Mouse (Mus musculus) midbrain, embryonic 15.5 days (tissue): Measurements from ENCODE around the gene Adm. TPM values are rescaled to one million over a fixed set of nuclear protein-coding genes. Genes with fewer than 3 reads are reported as not detected.
"Not testable (repeated sequence)": the region's sequence is repeated elsewhere in the genome, so short reads cannot be mapped to it uniquely, and the experiment has no call there.

Experiments
- ATAC-seq: fragments of 200-750 bp; cut with Nextera tagmentation; replicated peaks from 2 replicates; pipeline ENCODE4 v1.8.0; 2017; ENCODE audit warnings: moderate TSS enrichment
- H3K27ac ChIP-seq: fragments of 300-500 bp; sonication (generic); 2 replicates; pipeline ENCODE4 v1.5.1; 2015; ENCODE audit warnings: mild to moderate bottlenecking, inconsistent platforms
- H3K27me3 ChIP-seq: fragments of 300-500 bp; sonication (generic); replicated peaks from 2 replicates; pipeline ENCODE4 v1.6.1; 2015; ENCODE audit warnings: inconsistent platforms
- H3K36me3 ChIP-seq: fragments of 300-500 bp; sonication (generic); replicated peaks from 2 replicates; pipeline ENCODE4 v1.6.1; 2015; ENCODE audit warnings: inconsistent platforms
- H3K4me1 ChIP-seq: fragments of 300-500 bp; sonication (generic); 2 replicates; pipeline ENCODE4 v1.6.1; 2015; ENCODE audit warnings: inconsistent platforms
- H3K4me2 ChIP-seq: fragments of 300-500 bp; sonication (generic); 2 replicates; pipeline ENCODE4 v1.6.1; 2015; ENCODE audit warnings: inconsistent platforms, mild to moderate bottlenecking, moderate library complexity
- H3K4me3 ChIP-seq: fragments of 300-500 bp; sonication (generic); 2 replicates; pipeline ENCODE4 v1.5.1; 2015; ENCODE audit warnings: mild to moderate bottlenecking, inconsistent platforms
- H3K9ac ChIP-seq: fragments of 300-500 bp; sonication (generic); 2 replicates; pipeline ENCODE4 v1.6.1; 2015; ENCODE audit warnings: mild to moderate bottlenecking, inconsistent platforms
- H3K9me3 ChIP-seq: fragments of 300-500 bp; sonication (generic); 2 replicates; pipeline ENCODE4 v1.6.1; 2016; ENCODE audit warnings: inconsistent platforms
- WGBS: fragments of 180-500 bp; shearing (Covaris S2); methylation state at CpG from one replicate; pipeline ENCODE4 v1.1.7; 2015; ENCODE audit warnings: mixed read lengths; 5-methylcytosine and 5-hydroxymethylcytosine counted together
- polyA plus RNA-seq: library from polyadenylated mRNA; unstranded; fragments of >200 nt; fragmentation: Nextera tagmentation; extraction: Ambion mirVana; gene quantifications from 2 replicates; pipeline ENCODE4 v1.2.1, GENCODE M21; 2015

Gene Adm
- polyA plus RNA-seq, 1 experiment from 2014 or later, result 4.8 TPM

- H3K27me3 ChIP-seq, result peaks cover 51% of the 10 kb centered on the region
- 70% methylated on average over 16 of the region's 16 CpGs for WGBS
- H3K4me2 ChIP-seq, result no peak overlapping the region
Observed at GRCm38 (mm10) chr7:110631136-110631888, 3.9 kb downstream of the Adm start.

GRCm38 (mm10) chr7:110635929-110636328, 8.5 kb downstream of the Adm start:
- no peak overlapping the region for H3K4me2 ChIP-seq
- no peak overlapping the region for H3K9ac ChIP-seq
- peaks cover 13% of the 10 kb centered on the region for H3K27me3 ChIP-seq
- H3K36me3 ChIP-seq, result no peaks in the 10 kb centered on the region
- ATAC-seq, result no peak
- no peak overlapping the region for H3K27ac ChIP-seq
- H3K9me3 ChIP-seq, result no peaks in the 10 kb centered on the region
- H3K4me3 ChIP-seq, result no peak overlapping the region
- 78% methylated on average over 3 of the region's 3 CpGs for WGBS
- H3K4me1 ChIP-seq, result 0 out of 2 replicates have a peak, but pooled peaks cover 9% of the 10 kb centered on the region

More at GRCm38 (mm10) chr7:110631136-110631888, 3.9 kb downstream of the Adm start:
- H3K9me3 ChIP-seq, result no peaks in the 10 kb centered on the region
- H3K9ac ChIP-seq, result no peak overlapping the region
- ATAC-seq, result no peak
- H3K4me3 ChIP-seq, result no peak overlapping the region
- no peak overlapping the region for H3K27ac ChIP-seq
- no peaks in the 10 kb centered on the region for H3K36me3 ChIP-seq
- H3K4me1 ChIP-seq, result peaks cover 42% of the 10 kb centered on the region

GRCm38 (mm10) chr7:110636559-110636958, 9.1 kb downstream of the Adm start:
- ATAC-seq, result no peak
- Histone ChIP-seq H3K27ac (no peak overlapping the region), H3K27me3 (peaks cover 6% of the 10 kb centered on the region), H3K9ac (no peak overlapping the region), H3K4me2 (no peak overlapping the region), H3K4me1 (0 out of 2 replicates have a peak, but pooled peaks cover 9% of the 10 kb centered on the region), H3K4me3 (no peak overlapping the region), H3K9me3 (no peaks in the 10 kb centered on the region), H3K36me3 (no peaks in the 10 kb centered on the region)
- WGBS, result 57% methylated on average over 1 of the region's 1 CpGs

GRCm38 (mm10) chr7:110638305-110639110, 11.0 kb downstream of the Adm start:
- H3K4me1 ChIP-seq, result 0 out of 2 replicates have a peak, but pooled peaks cover 9% of the 10 kb centered on the region
- H3K4me2 ChIP-seq, result no peak overlapping the region
- no peaks in the 10 kb centered on the region for H3K27me3 ChIP-seq
- no peak overlapping the region for H3K4me3 ChIP-seq
- H3K36me3 ChIP-seq, result no peaks in the 10 kb centered on the region
- H3K9me3 ChIP-seq, result no peaks in the 10 kb centered on the region
- WGBS, result 36% methylated on average over 17 of the region's 17 CpGs
- no peak overlapping the region for H3K9ac ChIP-seq
- peak; percentile 60; the same call in 1 of the 2 replicates for ATAC-seq
- no peak overlapping the region for H3K27ac ChIP-seq

- H3K9me3 ChIP-seq, result no peaks in the 10 kb centered on the region
- no peaks in the 10 kb centered on the region for H3K27me3 ChIP-seq
- 0 out of 2 replicates have a peak, but pooled peaks cover 9% of the 10 kb centered on the region for H3K4me1 ChIP-seq
- WGBS, result 85% methylated on average over 11 of the region's 11 CpGs
- H3K9ac ChIP-seq, result no peak overlapping the region
- no peak for ATAC-seq
- no peak overlapping the region for H3K27ac ChIP-seq
- H3K4me3 ChIP-seq, result no peak overlapping the region
- no peak overlapping the region for H3K4me2 ChIP-seq
- no peaks in the 10 kb centered on the region for H3K36me3 ChIP-seq
Observed at GRCm38 (mm10) chr7:110639291-110639915, 11.9 kb downstream of the Adm start.

- not testable (repeated sequence) for ATAC-seq, H3K9ac ChIP-seq, H3K36me3 ChIP-seq, H3K9me3 ChIP-seq, H3K27ac ChIP-seq, H3K4me3 ChIP-seq, H3K4me2 ChIP-seq, H3K27me3 ChIP-seq, H3K4me1 ChIP-seq
- WGBS, result 93% methylated on average over 3 of the region's 3 CpGs
Observed at GRCm38 (mm10) chr7:110639958-110640357, 12.5 kb downstream of the Adm start.

- H3K27me3 ChIP-seq, result no peaks in the 10 kb centered on the region
- H3K4me3 ChIP-seq, result no peak overlapping the region
- no peak overlapping the region for H3K4me2 ChIP-seq
- peak; percentile 71; the same call in 1 of the 2 replicates for ATAC-seq
- no peaks in the 10 kb centered on the region for H3K4me1 ChIP-seq
- H3K9me3 ChIP-seq, result no peaks in the 10 kb centered on the region
- no peaks in the 10 kb centered on the region for H3K36me3 ChIP-seq
- 76% methylated on average over 5 of the region's 5 CpGs for WGBS
- no peak overlapping the region for H3K27ac ChIP-seq
- no peak overlapping the region for H3K9ac ChIP-seq
Observed at GRCm38 (mm10) chr7:110645311-110645710, 17.9 kb downstream of the Adm start.

GRCm38 (mm10) chr7:110645859-110646258, 18.4 kb downstream of the Adm start:
- Histone ChIP-seq H3K27me3 (no peaks in the 10 kb centered on the region), H3K36me3 (no peaks in the 10 kb centered on the region), H3K9me3 (no peaks in the 10 kb centered on the region), H3K4me3 (no peak overlapping the region), H3K9ac (no peak overlapping the region), H3K4me2 (no peak overlapping the region), H3K27ac (no peak overlapping the region), H3K4me1 (no peaks in the 10 kb centered on the region)
- 86% methylated on average over 6 of the region's 6 CpGs for WGBS
- ATAC-seq, result no peak

- Histone ChIP-seq H3K9me3 (no peaks in the 10 kb centered on the region), H3K9ac (no peak overlapping the region), H3K36me3 (no peaks in the 10 kb centered on the region), H3K27me3 (no peaks in the 10 kb centered on the region), H3K4me3 (no peak overlapping the region), H3K4me1 (no peaks in the 10 kb centered on the region), H3K4me2 (no peak overlapping the region), H3K27ac (no peak overlapping the region)
- 94% methylated on average over 8 of the region's 8 CpGs for WGBS
- ATAC-seq, result no peak
Observed at GRCm38 (mm10) chr7:110646611-110647407, 19.3 kb downstream of the Adm start.

- Histone ChIP-seq H3K36me3 (no peaks in the 10 kb centered on the region), H3K9ac (no peak overlapping the region), H3K27ac (no peak overlapping the region), H3K4me2 (no peak overlapping the region), H3K9me3 (no peaks in the 10 kb centered on the region), H3K4me3 (no peak overlapping the region), H3K27me3 (no peaks in the 10 kb centered on the region), H3K4me1 (no peaks in the 10 kb centered on the region)
- no peak for ATAC-seq
- WGBS, result 83% methylated on average over 15 of the region's 15 CpGs
Observed at GRCm38 (mm10) chr7:110647559-110648454, 20.3 kb downstream of the Adm start.

- no peak overlapping the region for H3K4me3 ChIP-seq
- no peak overlapping the region for H3K27ac ChIP-seq
- no peaks in the 10 kb centered on the region for H3K27me3 ChIP-seq
- no peaks in the 10 kb centered on the region for H3K36me3 ChIP-seq
- 82% methylated on average over 13 of the region's 13 CpGs for WGBS
- ATAC-seq, result no peak
- no peak overlapping the region for H3K9ac ChIP-seq
- H3K4me2 ChIP-seq, result no peak overlapping the region
- H3K9me3 ChIP-seq, result no peaks in the 10 kb centered on the region
- no peaks in the 10 kb centered on the region for H3K4me1 ChIP-seq
Observed at GRCm38 (mm10) chr7:110648455-110649085, 21.1 kb downstream of the Adm start.
